Mouse (Mus musculus) G1E-ER4 (cell line): ENCODE measurements around the gene Gm12253. TPM values are rescaled to one million over a fixed set of nuclear protein-coding genes. Genes with fewer than 3 reads are reported as not detected.

Source experiments
- GATA1 ChIP-seq: IDR thresholded peaks from one replicate; pipeline ENCODE4 v1.8.0; 2012; ENCODE audit warnings: low read length, inconsistent platforms
- polyA plus RNA-seq: library from polyadenylated mRNA; stranded (reverse); fragments of >175 nt; gene quantifications from 2 replicates; pipeline ENCODE4 v1.2.3, GENCODE M21; 2012

Gene Gm12253
- not detected in 2 replicates for polyA plus RNA-seq

DNA sequence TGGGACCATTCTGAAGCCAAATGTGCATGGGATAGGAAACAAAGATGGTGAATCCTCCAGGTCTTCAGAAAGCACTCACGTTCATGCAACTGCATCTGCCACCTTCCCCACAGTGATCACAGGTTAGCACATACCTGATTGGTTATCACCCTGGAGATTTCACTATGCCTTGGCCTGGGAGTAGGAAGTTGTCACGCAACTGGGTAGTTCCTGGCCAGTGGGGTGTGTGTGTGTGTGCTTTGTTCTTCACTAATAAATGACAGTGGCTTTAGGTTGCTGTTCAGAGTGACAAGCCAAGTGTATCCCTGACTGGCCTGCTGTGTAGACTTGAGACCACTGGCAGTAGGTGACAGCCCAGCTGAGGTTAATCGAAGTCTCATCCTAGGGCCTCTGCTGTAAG lies at the start of gene Gm12253:
Gene Gm12253 (plus strand): TSS at position 301 of the 400 bp plus-strand sequence.
- no peak for TF ChIP-seq GATA1

- no peak for TF ChIP-seq GATA1
Observed at GRCm38 (mm10) chr11:58399985-58400645, 32.2 kb upstream of the Gm12253 start.

- TF ChIP-seq GATA1, result no peak
Observed at GRCm38 (mm10) chr11:58400655-58401054, 31.7 kb upstream of the Gm12253 start.

- no peak for TF ChIP-seq GATA1
Observed at GRCm38 (mm10) chr11:58408066-58408465, 24.3 kb upstream of the Gm12253 start.

DNA sequence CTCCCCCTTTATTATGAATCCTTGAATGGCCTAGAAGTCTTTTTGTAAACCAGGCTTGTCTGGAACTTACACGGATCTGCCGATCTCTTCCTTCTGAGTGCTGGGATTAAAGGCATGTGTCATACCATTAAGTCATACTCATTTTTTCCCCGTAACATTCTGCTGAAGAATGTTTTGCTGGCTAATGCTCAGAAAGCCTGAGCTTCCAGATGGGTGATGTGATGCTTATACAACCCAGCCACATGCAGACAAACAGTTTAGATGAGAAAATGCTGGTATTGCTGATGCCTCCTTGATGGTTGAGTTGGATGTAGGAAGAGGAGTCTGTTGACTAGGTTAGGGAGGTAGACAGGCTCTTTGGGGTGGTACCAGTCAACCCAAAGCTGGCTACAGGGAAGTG lies 14.0 kb upstream of the Gm12253 start:
- TF ChIP-seq GATA1, result no peak

DNA sequence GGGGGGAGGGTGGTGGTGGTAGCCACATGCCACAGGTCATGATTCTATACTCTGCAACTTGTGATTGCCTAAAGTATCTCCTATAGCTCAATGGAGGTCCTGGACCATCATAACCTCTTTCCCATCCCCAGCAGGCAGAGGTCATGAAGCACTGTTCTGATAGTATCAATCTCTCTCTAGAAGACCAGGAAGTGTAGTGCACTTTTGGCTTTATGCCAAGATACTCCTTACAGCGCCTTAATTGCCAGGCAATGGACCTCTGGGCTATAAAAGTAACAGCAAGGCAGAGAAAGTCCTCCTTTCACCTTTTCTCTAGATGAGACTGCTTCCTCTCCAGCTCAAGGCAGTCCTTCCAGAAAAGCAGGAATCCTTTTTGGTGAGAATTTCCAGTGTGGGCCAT lies 11.5 kb upstream of the Gm12253 start, which contains the start of gene 1810065E05Rik:
Gene 1810065E05Rik (plus strand): TSS at position 297 of the 400 bp plus-strand sequence.
- no peak for TF ChIP-seq GATA1

DNA sequence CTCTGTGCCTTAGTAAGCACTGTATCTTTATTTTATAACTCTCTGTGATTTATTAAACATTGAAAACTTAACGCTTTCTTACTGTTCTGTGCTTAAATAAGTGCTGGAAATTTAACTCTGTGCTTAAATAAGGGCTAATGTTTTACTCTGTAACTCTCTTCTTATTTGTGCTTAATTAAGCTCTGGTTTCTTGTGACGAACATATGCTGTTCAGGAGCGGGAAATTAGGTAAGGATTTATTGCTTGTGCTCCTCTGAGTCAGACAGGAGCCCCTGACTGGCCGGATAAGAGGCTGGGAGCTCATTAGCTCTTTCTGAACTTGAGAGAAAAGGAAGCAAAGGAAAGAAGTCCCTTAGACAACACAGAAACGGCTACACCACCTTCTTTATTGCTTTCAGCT lies 5.5 kb downstream of the Gm12253 start:
- TF ChIP-seq GATA1, result no peak

DNA sequence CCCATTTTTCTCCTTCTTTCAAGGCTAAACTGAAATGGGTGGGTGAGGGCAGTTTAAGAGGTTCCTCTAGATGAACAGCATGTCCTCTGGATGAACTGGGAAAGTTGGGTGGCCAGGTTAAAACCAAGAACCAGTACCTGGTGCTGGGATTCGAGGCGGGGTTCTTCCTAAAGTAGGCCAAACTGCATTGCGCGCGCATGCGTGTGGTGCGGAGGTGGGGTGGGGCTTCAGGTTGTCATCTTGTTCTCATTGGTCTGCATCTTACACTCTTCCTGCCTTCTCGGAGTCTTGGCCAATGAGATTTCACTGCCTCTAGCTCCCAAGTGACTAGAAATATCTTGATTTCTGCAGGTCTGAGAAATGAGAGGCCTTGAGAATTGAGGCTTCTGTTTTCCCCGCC lies 20.4 kb downstream of the Gm12253 start, which contains the start of gene Lypd9:
Gene Lypd9 (minus strand): TSS at position 165 of the 400 bp plus-strand sequence.
- TF ChIP-seq GATA1, result no peak

GRCm38 (mm10) chr11:58453592-58453991 lies 21.2 kb downstream of the Gm12253 start:
- no peak for TF ChIP-seq GATA1

DNA sequence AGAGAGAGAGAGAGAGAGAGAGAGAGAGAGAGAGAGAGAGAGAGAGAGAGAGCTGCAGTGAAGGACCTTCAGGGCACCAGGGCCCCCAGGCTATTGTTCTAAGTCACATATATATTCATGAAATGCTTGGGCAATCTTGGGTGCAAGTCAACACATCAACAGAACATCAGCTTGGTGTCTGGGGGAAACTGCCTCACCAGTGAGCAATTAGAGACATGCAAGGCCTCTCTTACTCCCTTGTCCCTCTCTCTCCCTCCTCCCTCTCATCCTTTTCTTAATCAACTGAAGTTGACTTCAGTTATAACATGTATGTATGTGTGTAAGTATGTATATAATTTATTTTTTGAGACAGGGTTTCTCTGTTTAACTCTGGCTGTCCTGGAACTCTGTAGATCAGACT lies 29.8 kb downstream of the Gm12253 start, which contains the start of gene Olfr30:
Gene Olfr30 (minus strand): TSS at position 101 of the 400 bp plus-strand sequence.
- TF ChIP-seq GATA1, result no peak

Other genes with a start within 250 kb of the Gm12253 start
- gene Igtp, start 233.0 kb upstream of the Gm12253 start, polyA plus RNA-seq, result 0.41 and 0.95 TPM in 2 replicates
- 0.11 and 0.19 TPM in 2 replicates for gene Irgm2, start 232.9 kb upstream of the Gm12253 start, polyA plus RNA-seq
- not detected in 2 replicates for gene 4930438A08Rik, start 157.8 kb upstream of the Gm12253 start, polyA plus RNA-seq
- gene Zfp692, start 125.5 kb upstream of the Gm12253 start, polyA plus RNA-seq, result 17.2 and 21.2 TPM in 2 replicates
- gene Zfp672, start 102.2 kb upstream of the Gm12253 start, polyA plus RNA-seq, result 10.1 and 10.8 TPM in 2 replicates
- gene Sh3bp5l, start 101.8 kb upstream of the Gm12253 start, polyA plus RNA-seq, result 29.4 and 33.7 TPM in 2 replicates
- not detected in 2 replicates for gene Lypd8, start 53.5 kb upstream of the Gm12253 start, polyA plus RNA-seq
- gene 1810065E05Rik, start 11.4 kb upstream of the Gm12253 start, polyA plus RNA-seq, result not detected in 2 replicates
- not detected in 2 replicates for gene Lypd9, start 20.4 kb downstream of the Gm12253 start, polyA plus RNA-seq
- gene Olfr30, start 29.7 kb downstream of the Gm12253 start, polyA plus RNA-seq, result not detected in 2 replicates
- gene Olfr332, start 60.0 kb downstream of the Gm12253 start, polyA plus RNA-seq, result not detected in 2 replicates
- not detected in 2 replicates for gene Olfr331, start 70.0 kb downstream of the Gm12253 start, polyA plus RNA-seq
- gene Olfr330, start 102.3 kb downstream of the Gm12253 start, polyA plus RNA-seq, result not detected in 2 replicates
- gene Olfr329-ps, start 113.9 kb downstream of the Gm12253 start, polyA plus RNA-seq, result not detected in 2 replicates
- gene Olfr328, start 123.1 kb downstream of the Gm12253 start, polyA plus RNA-seq, result not detected in 2 replicates
- gene Olfr224, start 138.0 kb downstream of the Gm12253 start, polyA plus RNA-seq, result not detected in 2 replicates
- gene Olfr325, start 145.2 kb downstream of the Gm12253 start, polyA plus RNA-seq, result not detected in 2 replicates
- gene Olfr324, start 162.6 kb downstream of the Gm12253 start, polyA plus RNA-seq, result not detected in 2 replicates
- not detected in 2 replicates for gene 2210407C18Rik, start 183.5 kb downstream of the Gm12253 start, polyA plus RNA-seq
- gene Olfr323, start 197.9 kb downstream of the Gm12253 start, polyA plus RNA-seq, result not detected in 2 replicates
- not detected in 2 replicates for gene Trim58, start 207.9 kb downstream of the Gm12253 start, polyA plus RNA-seq
- gene Olfr322, start 226.2 kb downstream of the Gm12253 start, polyA plus RNA-seq, result not detected in 2 replicates
- gene Olfr320, start 248.5 kb downstream of the Gm12253 start, polyA plus RNA-seq, result not detected in 2 replicates